Mouse (Mus musculus) cerebellum, adult 2 months (tissue): ENCODE data around the gene Cd40.

Experiments used
- CTCF ChIP-seq: fragments of 200-500 bp; IDR thresholded peaks from 2 replicates; pipeline ENCODE4 v1.5.1; 2011; ENCODE audit warnings: low read depth, mild to moderate bottlenecking, control low read depth, low read length, moderate library complexity, borderline replicate concordance; ENCODE audit not compliant: insufficient read depth
- POLR2A ChIP-seq: fragments of 200-500 bp; IDR thresholded peaks from 2 replicates; pipeline ENCODE4 v1.6.1; 2011; ENCODE audit warnings: low read length, control low read depth, borderline replicate concordance; ENCODE audit not compliant: insufficient read depth

DNA sequence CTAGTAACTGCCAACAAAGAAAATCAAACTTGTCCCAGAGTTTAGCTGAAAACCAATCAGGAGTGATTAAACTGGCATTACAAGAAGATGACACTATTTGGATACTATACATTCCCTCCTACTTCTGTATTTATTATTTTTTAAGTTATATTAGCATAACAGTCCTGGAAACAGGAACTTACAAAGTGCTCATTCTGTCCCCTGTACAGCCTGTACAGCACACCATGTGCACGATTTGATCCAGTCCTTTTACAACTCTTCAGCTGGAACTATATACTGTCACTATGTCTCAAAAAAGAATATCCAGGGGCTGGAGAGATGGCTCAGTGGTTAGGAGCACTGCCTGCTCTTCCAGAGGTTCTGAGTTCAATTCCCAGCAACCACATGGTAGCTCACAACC is 28.3 kb upstream of the Cd40 start:
- TF ChIP-seq POLR2A (no peak), CTCF (no peak)
